Mouse (Mus musculus) cerebellum, adult 2 months (tissue): Measurements from ENCODE around the gene Ncoa3.

Experiments
- CTCF ChIP-seq: fragments of 200-500 bp; IDR thresholded peaks from 2 replicates; pipeline ENCODE4 v1.5.1; 2011; ENCODE audit warnings: low read depth, mild to moderate bottlenecking, control low read depth, low read length, moderate library complexity, borderline replicate concordance; ENCODE audit not compliant: insufficient read depth
- POLR2A ChIP-seq: fragments of 200-500 bp; IDR thresholded peaks from 2 replicates; pipeline ENCODE4 v1.6.1; 2011; ENCODE audit warnings: low read length, control low read depth, borderline replicate concordance; ENCODE audit not compliant: insufficient read depth

GRCm38 (mm10) chr2:165955386-165955785 lies 37.0 kb upstream of the Ncoa3 start:
- TF ChIP-seq CTCF: no peak
- TF ChIP-seq POLR2A: no peak
